Mouse (Mus musculus): ENCODE data around the gene Nhs. TPM values are rescaled to one million over a fixed set of nuclear protein-coding genes. Genes with fewer than 3 reads are reported as not detected.

The Nhs gene
- total and polyA plus RNA-seq, 3 experiments = under 0.01 TPM; not detected in 2

GRCm38 (mm10) chrX:162063164-162063563, 96.4 kb downstream of the Nhs start:
- TF ChIP-seq POLR2AphosphoS5 (IDR thresholded peaks at IDR 0.05; ENCODE audit: insufficient replicate concordance, low read depth, low read length) (no peak), GATA1 (IDR thresholded peaks at IDR 0.05; ENCODE audit: borderline replicate concordance, low read length) (no peak), TAL1 (conservative IDR thresholded peaks at IDR 0.05; ENCODE audit: low read depth, low read length) (no peak), CTCF (IDR thresholded peaks at IDR 0.05; ENCODE audit: low read depth, low read length) (no peak), GATA2 (IDR thresholded peaks at IDR 0.05; ENCODE audit: borderline replicate concordance, low read depth, low read length) (no peak)
- Histone ChIP-seq H3K9me3 (replicated peaks) (no peaks in the 10 kb centered on the region), H3K4me1 (ENCODE audit: insufficient read depth, low read depth, low read length) (no peaks in the 10 kb centered on the region), H3K27me3 (ENCODE audit: insufficient read depth, low read length) (no peaks in the 10 kb centered on the region), H3K4me3 (ENCODE audit: low read depth, low read length) (no peak overlapping the region), H3K36me3 (replicated peaks) (no peaks in the 10 kb centered on the region)
- DNase-seq (ENCODE audit: low spot score) (no peak), ATAC-seq (ENCODE audit: extremely low read depth, insufficient number of reproducible peaks, low FRiP score, poor library complexity, severe bottlenecking) (no peak)

- no peak for DNase-seq (ENCODE audit: low spot score)
- H3K9me3 ChIP-seq (replicated peaks) = no peaks in the 10 kb centered on the region
- H3K36me3 ChIP-seq (replicated peaks) = no peaks in the 10 kb centered on the region
- ATAC-seq (ENCODE audit: extremely low read depth, insufficient number of reproducible peaks, low FRiP score, poor library complexity, severe bottlenecking) = no peak
- no peaks in the 10 kb centered on the region for H3K4me1 ChIP-seq (ENCODE audit: insufficient read depth, low read depth, low read length)
- TF ChIP-seq TAL1 (conservative IDR thresholded peaks at IDR 0.05; ENCODE audit: low read depth, low read length) (no peak), GATA1 (IDR thresholded peaks at IDR 0.05; ENCODE audit: borderline replicate concordance, low read length) (no peak), POLR2AphosphoS5 (IDR thresholded peaks at IDR 0.05; ENCODE audit: insufficient replicate concordance, low read depth, low read length) (no peak), GATA2 (IDR thresholded peaks at IDR 0.05; ENCODE audit: borderline replicate concordance, low read depth, low read length) (no peak), CTCF (IDR thresholded peaks at IDR 0.05; ENCODE audit: low read depth, low read length) (no peak)
- no peak overlapping the region for H3K4me3 ChIP-seq (ENCODE audit: low read depth, low read length)
- H3K27me3 ChIP-seq (ENCODE audit: insufficient read depth, low read length) = no peaks in the 10 kb centered on the region
Observed at GRCm38 (mm10) chrX:162055635-162056034, 103.9 kb downstream of the Nhs start.

- ATAC-seq (ENCODE audit: extremely low read depth, insufficient number of reproducible peaks, low FRiP score, poor library complexity, severe bottlenecking) = no peak
- Histone ChIP-seq H3K4me3 (ENCODE audit: low read depth, low read length) (no peak overlapping the region), H3K9me3 (replicated peaks) (no peaks in the 10 kb centered on the region), H3K4me1 (ENCODE audit: insufficient read depth, low read depth, low read length) (no peaks in the 10 kb centered on the region), H3K36me3 (replicated peaks) (no peaks in the 10 kb centered on the region), H3K27me3 (ENCODE audit: insufficient read depth, low read length) (no peaks in the 10 kb centered on the region)
- TF ChIP-seq POLR2AphosphoS5 (IDR thresholded peaks at IDR 0.05; ENCODE audit: insufficient replicate concordance, low read depth, low read length) = no peak
- no peak for TF ChIP-seq CTCF (IDR thresholded peaks at IDR 0.05; ENCODE audit: low read depth, low read length)
- TF ChIP-seq TAL1 (conservative IDR thresholded peaks at IDR 0.05; ENCODE audit: low read depth, low read length) = no peak
- no peak for TF ChIP-seq GATA1 (IDR thresholded peaks at IDR 0.05; ENCODE audit: borderline replicate concordance, low read length)
- TF ChIP-seq GATA2 (IDR thresholded peaks at IDR 0.05; ENCODE audit: borderline replicate concordance, low read depth, low read length) = no peak
- no peak for DNase-seq (ENCODE audit: low spot score)
Observed at GRCm38 (mm10) chrX:162053566-162053965, 106.0 kb downstream of the Nhs start.

- Histone ChIP-seq H3K4me1 (ENCODE audit: insufficient read depth, low read depth, low read length) (no peaks in the 10 kb centered on the region), H3K36me3 (replicated peaks) (no peaks in the 10 kb centered on the region), H3K4me3 (ENCODE audit: low read depth, low read length) (no peak overlapping the region), H3K27me3 (ENCODE audit: insufficient read depth, low read length) (no peaks in the 10 kb centered on the region), H3K9me3 (replicated peaks) (no peaks in the 10 kb centered on the region)
- ATAC-seq (ENCODE audit: extremely low read depth, insufficient number of reproducible peaks, low FRiP score, poor library complexity, severe bottlenecking) = no peak
- no peak for DNase-seq (ENCODE audit: low spot score)
- no peak for TF ChIP-seq GATA1 (IDR thresholded peaks at IDR 0.05; ENCODE audit: borderline replicate concordance, low read length)
- no peak for TF ChIP-seq TAL1 (conservative IDR thresholded peaks at IDR 0.05; ENCODE audit: low read depth, low read length)
- TF ChIP-seq GATA2 (IDR thresholded peaks at IDR 0.05; ENCODE audit: borderline replicate concordance, low read depth, low read length) = no peak
- no peak for TF ChIP-seq POLR2AphosphoS5 (IDR thresholded peaks at IDR 0.05; ENCODE audit: insufficient replicate concordance, low read depth, low read length)
- no peak for TF ChIP-seq CTCF (IDR thresholded peaks at IDR 0.05; ENCODE audit: low read depth, low read length)
Observed at GRCm38 (mm10) chrX:162052534-162052933, 107.0 kb downstream of the Nhs start.

GRCm38 (mm10) chrX:162049616-162050015, 109.9 kb downstream of the Nhs start:
- DNase-seq (ENCODE audit: low spot score) (no peak), ATAC-seq (ENCODE audit: extremely low read depth, insufficient number of reproducible peaks, low FRiP score, poor library complexity, severe bottlenecking) (no peak)
- Histone ChIP-seq H3K4me1 (ENCODE audit: insufficient read depth, low read depth, low read length) (no peaks in the 10 kb centered on the region), H3K9me3 (replicated peaks) (no peaks in the 10 kb centered on the region), H3K36me3 (replicated peaks) (no peaks in the 10 kb centered on the region), H3K4me3 (ENCODE audit: low read depth, low read length) (no peak overlapping the region), H3K27me3 (ENCODE audit: insufficient read depth, low read length) (no peaks in the 10 kb centered on the region)
- TF ChIP-seq GATA1 (IDR thresholded peaks at IDR 0.05; ENCODE audit: borderline replicate concordance, low read length) (no peak), POLR2AphosphoS5 (IDR thresholded peaks at IDR 0.05; ENCODE audit: insufficient replicate concordance, low read depth, low read length) (no peak), GATA2 (IDR thresholded peaks at IDR 0.05; ENCODE audit: borderline replicate concordance, low read depth, low read length) (no peak), TAL1 (conservative IDR thresholded peaks at IDR 0.05; ENCODE audit: low read depth, low read length) (no peak), CTCF (IDR thresholded peaks at IDR 0.05; ENCODE audit: low read depth, low read length) (no peak)

GRCm38 (mm10) chrX:162045527-162045926, 114.0 kb downstream of the Nhs start:
- no peak overlapping the region for H3K4me3 ChIP-seq (ENCODE audit: low read depth, low read length)
- TF ChIP-seq POLR2AphosphoS5 (IDR thresholded peaks at IDR 0.05; ENCODE audit: insufficient replicate concordance, low read depth, low read length) (no peak), TAL1 (conservative IDR thresholded peaks at IDR 0.05; ENCODE audit: low read depth, low read length) (no peak), GATA1 (IDR thresholded peaks at IDR 0.05; ENCODE audit: borderline replicate concordance, low read length) (no peak), CTCF (IDR thresholded peaks at IDR 0.05; ENCODE audit: low read depth, low read length) (no peak), GATA2 (IDR thresholded peaks at IDR 0.05; ENCODE audit: borderline replicate concordance, low read depth, low read length) (no peak)
- no peak for DNase-seq (ENCODE audit: low spot score)
- H3K4me1 ChIP-seq (ENCODE audit: insufficient read depth, low read depth, low read length) = no peaks in the 10 kb centered on the region
- no peaks in the 10 kb centered on the region for H3K9me3 ChIP-seq (replicated peaks)
- no peaks in the 10 kb centered on the region for H3K36me3 ChIP-seq (replicated peaks)
- ATAC-seq (ENCODE audit: extremely low read depth, insufficient number of reproducible peaks, low FRiP score, poor library complexity, severe bottlenecking) = no peak
- H3K27me3 ChIP-seq (ENCODE audit: insufficient read depth, low read length) = no peaks in the 10 kb centered on the region

Measured in G1E (cell line).